Mouse (Mus musculus) thymus, postnatal 14 days (tissue): ENCODE measurements around the gene 1190005I06Rik.
A peak's percentile ranks its signal among the peaks of the same experiment; 100 is the strongest.

Experiments
- DNase-seq: peaks from one replicate; pipeline ENCODE4 v3.0.0; 2021

1190005I06Rik gene

GRCm38 (mm10) chr8:120666807-120667470 is 19.5 kb upstream of the 1190005I06Rik start:
- DNase-seq: no peak

GRCm38 (mm10) chr8:120665726-120666455 is 18.5 kb upstream of the 1190005I06Rik start:
- DNase-seq: peak; percentile 42

- no peak for DNase-seq
These were observed 17.1 kb upstream of the 1190005I06Rik start for GRCm38 (mm10) chr8:120664566-120664965.

- DNase-seq: no peak
These were observed 10.0 kb upstream of the 1190005I06Rik start for GRCm38 (mm10) chr8:120657415-120657814.

GRCm38 (mm10) chr8:120656322-120657052 is 9.1 kb upstream of the 1190005I06Rik start:
- DNase-seq: no peak

- no peak for DNase-seq
These were observed 2.8 kb downstream of the 1190005I06Rik start for GRCm38 (mm10) chr8:120644663-120645062.

- no peak for DNase-seq
These were observed 5.3 kb downstream of the 1190005I06Rik start for GRCm38 (mm10) chr8:120642031-120642662.

- no peak for DNase-seq
These were observed 6.2 kb downstream of the 1190005I06Rik start for GRCm38 (mm10) chr8:120641245-120641644.

GRCm38 (mm10) chr8:120634329-120634839 is 13.0 kb downstream of the 1190005I06Rik start:
- peak; percentile 78 for DNase-seq

- peak; percentile 33 for DNase-seq
These were observed 13.7 kb downstream of the 1190005I06Rik start for GRCm38 (mm10) chr8:120633665-120634271.

- DNase-seq: no peak
These were observed 14.3 kb downstream of the 1190005I06Rik start for GRCm38 (mm10) chr8:120632969-120633664.

- no peak for DNase-seq
These were observed 15.7 kb downstream of the 1190005I06Rik start for GRCm38 (mm10) chr8:120631441-120632375.

- no peak for DNase-seq
These were observed 16.6 kb downstream of the 1190005I06Rik start for GRCm38 (mm10) chr8:120630848-120631247.

- DNase-seq: no peak
These were observed 17.4 kb downstream of the 1190005I06Rik start for GRCm38 (mm10) chr8:120630031-120630430.

GRCm38 (mm10) chr8:120627298-120627697 is 20.1 kb downstream of the 1190005I06Rik start:
- no peak for DNase-seq

GRCm38 (mm10) chr8:120626461-120626860 is 21.0 kb downstream of the 1190005I06Rik start:
- no peak for DNase-seq

GRCm38 (mm10) chr8:120623608-120624007 is 23.8 kb downstream of the 1190005I06Rik start:
- no peak for DNase-seq

GRCm38 (mm10) chr8:120622161-120622560 is 25.3 kb downstream of the 1190005I06Rik start:
- DNase-seq: no peak

- DNase-seq: no peak
These were observed 27.0 kb downstream of the 1190005I06Rik start for GRCm38 (mm10) chr8:120620441-120620840.
